Mouse (Mus musculus) CH12.LX (cell line): ENCODE data around the gene Mettl13. TPM values are rescaled to one million over a fixed set of nuclear protein-coding genes. Genes with fewer than 3 reads are reported as not detected.

ENCODE experiments used
- DNase-seq: peaks from one replicate; pipeline ENCODE4 v3.0.0-alpha.2; 2013; ENCODE audit errors: extremely low read depth
- H3K27ac ChIP-seq: 2 replicates; pipeline ENCODE4 v1.5.1; 2012; ENCODE audit warnings: low read depth, mild to moderate bottlenecking, control low read depth, moderate library complexity; ENCODE audit not compliant: insufficient read depth
- H3K27me3 ChIP-seq: replicated peaks from 2 replicates; pipeline ENCODE3; 2012; ENCODE audit warnings: inconsistent platforms
- H3K36me3 ChIP-seq, 2 experiments: replicated peaks in 1 of 2; 2 replicates each; pipeline versions ENCODE3 to v1.6.1; 2012; ENCODE audit warnings: inconsistent platforms in 1 of 2, low read length in 1 of 2, mild to moderate bottlenecking in 1 of 2, mixed read lengths in 1 of 2, moderate library complexity in 1 of 2; ENCODE audit not compliant: control insufficient read depth in 1 of 2, insufficient read depth in 1 of 2
- H3K4me1 ChIP-seq, 2 experiments: 2 replicates each; pipeline ENCODE4 v1.6.1; 2012; ENCODE audit warnings: inconsistent platforms in 1 of 2, moderate library complexity in 1 of 2; ENCODE audit not compliant: insufficient read depth in 2 of 2, control insufficient read depth in 1 of 2
- H3K4me2 ChIP-seq: 2 replicates; pipeline ENCODE4 v1.6.1; 2012; ENCODE audit warnings: low read depth, mild to moderate bottlenecking, control low read depth; ENCODE audit not compliant: poor library complexity, insufficient read depth, severe bottlenecking
- H3K4me3 ChIP-seq, 3 experiments: fragments of 150-350 bp in 1 of 3; sonication (generic) in 1 of 3; replicated peaks in 1 of 3; 2 replicates each; pipeline versions ENCODE3 to v1.5.1; 2011 to 2012; ENCODE audit warnings: low read depth in 2 of 3, low read length in 2 of 3, mild to moderate bottlenecking in 2 of 3, moderate library complexity in 2 of 3, control low read depth in 1 of 3, improper control_type of control experiment in 1 of 3, inconsistent platforms in 1 of 3, mixed read lengths in 1 of 3; ENCODE audit not compliant: poor library complexity in 1 of 3
- H3K79me2 ChIP-seq: replicated peaks from 2 replicates; pipeline ENCODE4 v1.6.1; 2012; ENCODE audit warnings: mild to moderate bottlenecking, moderate library complexity; ENCODE audit not compliant: control insufficient read depth, poor library complexity, insufficient read depth, severe bottlenecking; ENCODE audit errors: extremely low read depth
- H3K9ac ChIP-seq: 2 replicates; pipeline ENCODE4 v1.6.1; 2012; ENCODE audit warnings: low read depth, mild to moderate bottlenecking, control low read depth, moderate library complexity; ENCODE audit not compliant: insufficient read depth
- H3K9me3 ChIP-seq: replicated peaks from 2 replicates; pipeline ENCODE3; 2012; ENCODE audit warnings: low read length, inconsistent platforms, mixed read lengths
- E2F4 ChIP-seq: IDR thresholded peaks from 2 replicates; pipeline ENCODE4 v1.6.1; 2011; ENCODE audit warnings: low read depth, low read length, improper control_type of control experiment; ENCODE audit not compliant: insufficient replicate concordance
- ELF1 ChIP-seq: IDR thresholded peaks from 2 replicates; pipeline ENCODE4 v1.6.1; 2014; ENCODE audit warnings: low read depth, mild to moderate bottlenecking, inconsistent platforms, low read length, improper control_type of control experiment
- MAFK ChIP-seq: IDR thresholded peaks from 2 replicates; pipeline ENCODE4 v1.6.1; 2011; ENCODE audit warnings: low read length, improper control_type of control experiment; ENCODE audit not compliant: insufficient replicate concordance
- MAZ ChIP-seq: IDR thresholded peaks from 2 replicates; pipeline ENCODE4 v1.6.1; 2012; ENCODE audit warnings: low read depth, mild to moderate bottlenecking, inconsistent platforms, low read length, improper control_type of control experiment, moderate library complexity
- MYC ChIP-seq: IDR thresholded peaks from 2 replicates; pipeline ENCODE4 v1.6.1; 2011; ENCODE audit warnings: low read depth, mild to moderate bottlenecking, improper control_type of control experiment, low read length
- NRF1 ChIP-seq: IDR thresholded peaks from 2 replicates; pipeline ENCODE4 v1.6.1; 2014; ENCODE audit warnings: low read depth, mild to moderate bottlenecking, inconsistent platforms, low read length, improper control_type of control experiment, moderate library complexity
- PAX5 ChIP-seq: IDR thresholded peaks from 2 replicates; pipeline ENCODE4 v1.6.1; 2012; ENCODE audit warnings: low read length, inconsistent platforms, mixed read lengths
- POLR2A ChIP-seq: IDR thresholded peaks from 2 replicates; pipeline ENCODE4 v1.6.1; 2011; ENCODE audit warnings: low read depth, mild to moderate bottlenecking, improper control_type of control experiment, low read length
- RAD21 ChIP-seq: IDR thresholded peaks from 2 replicates; pipeline ENCODE4 v1.6.1; 2011; ENCODE audit warnings: low read depth, mild to moderate bottlenecking, low read length, improper control_type of control experiment, moderate library complexity
- TBP ChIP-seq: conservative IDR thresholded peaks from 2 replicates; pipeline ENCODE4 v1.6.1; 2011; ENCODE audit warnings: low read depth, low read length, improper control_type of control experiment
- TCF12 ChIP-seq: IDR thresholded peaks from 2 replicates; pipeline ENCODE4 v1.6.1; 2014; ENCODE audit warnings: low read depth, mild to moderate bottlenecking, inconsistent platforms, low read length, improper control_type of control experiment
- UBTF ChIP-seq: IDR thresholded peaks from 2 replicates; pipeline ENCODE4 v1.6.1; 2012; ENCODE audit warnings: low read depth, mild to moderate bottlenecking, inconsistent platforms, low read length, improper control_type of control experiment, moderate library complexity
- ZNF384 ChIP-seq: IDR thresholded peaks from 2 replicates; pipeline ENCODE4 v1.6.1; 2012; ENCODE audit warnings: low read depth, low read length, improper control_type of control experiment, inconsistent platforms
- dilution Hi-C: fragments of 300-500 bp; cut with MboI; formaldehyde crosslinking; loops from 2 replicates; pipeline ENCODE4 v1.14.3; 2020; ENCODE audit warnings: low sequenced_read_pairs; ENCODE audit not compliant: extremely low pct_unique_long_range_greater_than_20kb, extremely low pct_ligation_motif_present
- in situ Hi-C: fragments of 300-500 bp; cut with MboI; formaldehyde crosslinking; loops from 3 replicates; pipeline ENCODE4 v1.14.3; 2019; ENCODE audit warnings: low sequenced_read_pairs, low pct_ligation_motif_present, low pct_unique_long_range_greater_than_20kb, mixed read lengths
- polyA plus RNA-seq: library from polyadenylated mRNA; unstranded; fragments of >175 nt; gene quantifications from 2 replicates; pipeline ENCODE4 v1.2.1, GENCODE M21; 2012; ENCODE audit warnings: low read depth; ENCODE audit not compliant: insufficient read length
- total RNA-seq, 2 experiments: library from RNA; depleted of rRNA; stranded (reverse); fragments of 300-350 nt in 1 of 2; fragments of >200 nt in 1 of 2; gene quantifications; 2 replicates each; pipeline ENCODE4 v1.2.3; 2012 to 2014

Mettl13 gene
- total and polyA plus RNA-seq, 3 experiments: 22.8 to 58.5 (median 23.8) TPM

- TF ChIP-seq MAZ (peak; percentile 99), ZNF384 (no peak), MYC (peak; percentile 96), PAX5 (no peak), E2F4 (peak; percentile 39; the same call in 1 of the 2 replicates), RAD21 (no peak)
- TF ChIP-seq, all 38 proteins: peak for 26
These were observed 22.0 kb upstream of the Mettl13 start, which contains the start of gene Vamp4 (continued) for GRCm38 (mm10) chr1:162570260-162570748.

- H3K27me3 ChIP-seq: no peaks in the 10 kb centered on the region
- DNase-seq: no peak
- H3K27ac ChIP-seq: no peak overlapping the region
- no peaks in the 10 kb centered on the region for H3K9me3 ChIP-seq
- peaks cover 10 to 32% of the 10 kb centered on the region in 2 experiments for H3K4me1 ChIP-seq
- in situ Hi-C loops: no loop called here
- H3K36me3 ChIP-seq: peaks cover 0 to 2% of the 10 kb centered on the region in 2 experiments
- H3K4me3 ChIP-seq: no peak overlapping the region
- H3K79me2 ChIP-seq: peaks cover 14% of the 10 kb centered on the region
- no peak overlapping the region for H3K9ac ChIP-seq
- TF ChIP-seq PAX5 (no peak), MAZ (peak; percentile 76; the same call in 1 of the 2 replicates), TCF12 (no peak), UBTF (no peak), POLR2A (no peak)
- H3K4me2 ChIP-seq: no peak overlapping the region
- dilution Hi-C loops: no loop called here
These were observed 19.0 kb upstream of the Mettl13 start for GRCm38 (mm10) chr1:162567351-162567750.

GRCm38 (mm10) chr1:162564992-162565391 is 16.6 kb upstream of the Mettl13 start:
- Histone ChIP-seq H3K36me3 (peaks cover 0 to 2% of the 10 kb centered on the region in 2 experiments), H3K9ac (no peak overlapping the region), H3K4me2 (no peak overlapping the region), H3K79me2 (no peaks in the 10 kb centered on the region), H3K9me3 (no peaks in the 10 kb centered on the region), H3K27ac (no peak overlapping the region), H3K4me1 (peaks cover 10 to 25% of the 10 kb centered on the region in 2 experiments), H3K4me3 (no peak overlapping the region), H3K27me3 (no peaks in the 10 kb centered on the region)
- DNase-seq: no peak
- in situ Hi-C loops: no loop called here
- dilution Hi-C loops: no loop called here
- TF ChIP-seq ELF1: 0 out of 2 replicates have a peak, but pooled peaks have one; percentile 19
- TF ChIP-seq NRF1: no peak
- TF ChIP-seq MAFK: no peak
- TF ChIP-seq TBP: no peak
